8 mouse cellular contexts compared by ENCODE assay signal in genomic region chr15:78834233-78835005, GRCm38 (mm10). TPM values are rescaled to one million over a fixed set of nuclear protein-coding genes. Genes with fewer than 3 reads are reported as not detected.
DNase-seq lines count a peak whose midpoint lies in the region; ATAC-seq and TF ChIP-seq lines count a peak whose summit lies in the region.

No protein-coding gene starts in this region.

- TF ChIP-seq EP300 in lung, postnatal 0 days (IDR thresholded peaks at IDR 0.05) = no peak; the same call in 1 of the 2 replicates

- H3K9me3 ChIP-seq in intestine, embryonic 15.5 days = no peaks in the 10 kb centered on the region
- no peaks in the 10 kb centered on the region for H3K9me3 ChIP-seq in lung, postnatal 0 days (ENCODE audit: low read length)

- H3K4me1 ChIP-seq in brown adipose tissue, adult 24 weeks (ENCODE audit: control insufficient read depth, insufficient read depth, insufficient read length, low read length) = peaks cover 34% of the 10 kb centered on the region
- H3K4me1 ChIP-seq in intestine, embryonic 15.5 days (replicated peaks) = peaks cover 63% of the 10 kb centered on the region
- peaks cover 26% of the 10 kb centered on the region for H3K4me1 ChIP-seq in lung, postnatal 0 days (ENCODE audit: insufficient read depth, low read depth, low read length)

- H3K36me3 ChIP-seq in intestine, embryonic 15.5 days = no peaks in the 10 kb centered on the region
- H3K36me3 ChIP-seq in lung, postnatal 0 days (ENCODE audit: insufficient read depth, low read length) = no peaks in the 10 kb centered on the region

- H3K4me2 ChIP-seq in intestine, embryonic 15.5 days (replicated peaks) = no peak overlapping the region
- H3K4me2 ChIP-seq in lung, postnatal 0 days (replicated peaks; ENCODE audit: low read depth, low read length) = 0 out of 2 replicates have a peak overlapping the region, but pooled peaks have one; percentile 1

- TF ChIP-seq CTCF in lung, postnatal 0 days (IDR thresholded peaks at IDR 0.05) = peak; percentile 29; the same call in 1 of the 2 replicates

- WGBS in intestine, embryonic 15.5 days = 31% methylated on average over 10 of the region's 10 CpGs
- WGBS in lung, postnatal 0 days = 14% methylated on average over 10 of the region's 10 CpGs

- H3K9ac ChIP-seq in intestine, embryonic 15.5 days = no peak overlapping the region
- H3K9ac ChIP-seq in lung, postnatal 0 days (replicated peaks; ENCODE audit: low read depth) = no peak overlapping the region

- H3K4me3 ChIP-seq in brown adipose tissue, adult 24 weeks (ENCODE audit: insufficient read depth, low read depth, low read length) = no peak overlapping the region
- H3K4me3 ChIP-seq in intestine, embryonic 15.5 days (replicated peaks) = no peak overlapping the region
- no peak overlapping the region for H3K4me3 ChIP-seq in lung, postnatal 0 days (ENCODE audit: low read depth, low read length)

- H3K27me3 ChIP-seq in intestine, embryonic 15.5 days (replicated peaks) = no peaks in the 10 kb centered on the region
- no peaks in the 10 kb centered on the region for H3K27me3 ChIP-seq in lung, postnatal 0 days (replicated peaks; ENCODE audit: insufficient read depth, low read length)

- intact Hi-C loops in left cerebral cortex, postnatal 4 days (cut with DNase I) = loop anchor here (5.0 kb wide), 1 partner anchor 33 kb away; no protein-coding TSS in a partner anchor

- DNase-seq in adrenal gland, postnatal 10 days = peak; percentile 58
- DNase-seq in adrenal gland, postnatal 36 days = no peak
- peak; percentile 82 for DNase-seq in lung, postnatal 0 days (ENCODE audit: low spot score)
- no peak for DNase-seq in urinary bladder, postnatal 36 days (ENCODE audit: low spot score in 2 of 2)
- DNase-seq in testis, postnatal 10 days (ENCODE audit: low spot score) = no peak
- no peak for DNase-seq in left cerebral cortex, postnatal 4 days

- H3K27ac ChIP-seq in brown adipose tissue, adult 24 weeks (replicated peaks; ENCODE audit: low read depth, low read length) = peak overlapping the region; percentile 85
- peak overlapping the region; percentile 93 for H3K27ac ChIP-seq in intestine, embryonic 15.5 days
- H3K27ac ChIP-seq in lung, postnatal 0 days (ENCODE audit: low read length) = peak overlapping the region; percentile 96

- ATAC-seq in intestine, embryonic 15.5 days = no peak
- ATAC-seq in lung, postnatal 0 days = peak; percentile 13

RNA-seq across cellular contexts. Expression of gene Cdc42ep1, which starts 8.0 kb away (rescaled TPM):
- total RNA-seq in adrenal gland, postnatal 10 days (2021) = 10 to 100 TPM; 40.9 to 48.6 TPM
- 10 to 100 TPM; 36.8 to 52.6 TPM for total RNA-seq in adrenal gland, postnatal 36 days (2021)
- polyA plus RNA-seq in brown adipose tissue, adult 24 weeks (2012; ENCODE audit: insufficient read depth, insufficient read length, missing spikeins) = 18.4 and 21.7 TPM in 2 replicates
- polyA plus RNA-seq in intestine, embryonic 15.5 days (2015; fragmentation: Nextera tagmentation; extraction: Ambion mirVana) = 44.0 and 47.5 TPM in 2 replicates
- polyA plus RNA-seq in lung, postnatal 0 days (2015; fragmentation: Nextera tagmentation; extraction: Ambion mirVana) = 107 and 109 TPM in 2 replicates
- total RNA-seq in left cerebral cortex, postnatal 4 days (2021) = 1 to 10 TPM; 8.3 to 9.1 TPM

RNA-seq across cellular contexts. Expression of gene Lgals2, which starts 20.9 kb away (rescaled TPM):
- total RNA-seq in adrenal gland, postnatal 10 days (2021) = 1 to 10 TPM; 1.8 to 5.1 TPM
- total RNA-seq in adrenal gland, postnatal 36 days (2021) = under 1 TPM; 0.53 to 0.56 TPM
- polyA plus RNA-seq in brown adipose tissue, adult 24 weeks (2012; ENCODE audit: insufficient read depth, insufficient read length, missing spikeins) = not detected in 2 replicates
- 1,110 and 1,149 TPM in 2 replicates for polyA plus RNA-seq in intestine, embryonic 15.5 days (2015; fragmentation: Nextera tagmentation; extraction: Ambion mirVana)
- 1.6 and 2.4 TPM in 2 replicates for polyA plus RNA-seq in lung, postnatal 0 days (2015; fragmentation: Nextera tagmentation; extraction: Ambion mirVana)
- not detected for total RNA-seq in left cerebral cortex, postnatal 4 days (2021)

RNA-seq across cellular contexts. Expression of gene Card10, which starts 31.6 kb away (rescaled TPM):
- total RNA-seq in adrenal gland, postnatal 10 days (2021) = 10 to 100 TPM; 12.0 to 12.4 TPM
- 1 to 10 TPM; 5.9 to 9.8 TPM for total RNA-seq in adrenal gland, postnatal 36 days (2021)
- 3.9 and 4.8 TPM in 2 replicates for polyA plus RNA-seq in brown adipose tissue, adult 24 weeks (2012; ENCODE audit: insufficient read depth, insufficient read length, missing spikeins)
- 6.9 and 7.3 TPM in 2 replicates for polyA plus RNA-seq in intestine, embryonic 15.5 days (2015; fragmentation: Nextera tagmentation; extraction: Ambion mirVana)
- polyA plus RNA-seq in lung, postnatal 0 days (2015; fragmentation: Nextera tagmentation; extraction: Ambion mirVana) = 7.5 and 8.3 TPM in 2 replicates
- 1 to 10 TPM; 5.2 to 5.4 TPM for total RNA-seq in left cerebral cortex, postnatal 4 days (2021)

RNA-seq across cellular contexts. Expression of gene Gga1, which starts 42.6 kb away (rescaled TPM):
- 10 to 100 TPM; 48.8 to 50.6 TPM for total RNA-seq in adrenal gland, postnatal 10 days (2021)
- 10 to 100 TPM; 56.0 to 57.3 TPM for total RNA-seq in adrenal gland, postnatal 36 days (2021)
- polyA plus RNA-seq in brown adipose tissue, adult 24 weeks (2012; ENCODE audit: insufficient read depth, insufficient read length, missing spikeins) = 23.7 and 29.1 TPM in 2 replicates
- 47.6 and 51.7 TPM in 2 replicates for polyA plus RNA-seq in intestine, embryonic 15.5 days (2015; fragmentation: Nextera tagmentation; extraction: Ambion mirVana)
- polyA plus RNA-seq in lung, postnatal 0 days (2015; fragmentation: Nextera tagmentation; extraction: Ambion mirVana) = 49.7 and 51.5 TPM in 2 replicates
- 10 to 100 TPM; 59.3 to 65.6 TPM for total RNA-seq in left cerebral cortex, postnatal 4 days (2021)

Comparison
In these comparisons a context has a peak if more than half of its experiments do, and no peak if none do; other contexts are left out.
1. DNase-seq: peak in adrenal gland, postnatal 10 days (single experiment) and lung, postnatal 0 days (single experiment); none in adrenal gland, postnatal 36 days (0 of 2), urinary bladder, postnatal 36 days (0 of 2), testis, postnatal 10 days (single experiment) and left cerebral cortex, postnatal 4 days (single experiment).
2. Peak in every context shown above with its lines, with median percentiles within 50 percentile points of each other: H3K27ac ChIP-seq.